Mouse (Mus musculus) ES-Bruce4 (cell line): ENCODE data around the gene Olfr1168. TPM values are rescaled to one million over a fixed set of nuclear protein-coding genes. Genes with fewer than 3 reads are reported as not detected.
"Not testable (repeated sequence)": the region's sequence is repeated elsewhere in the genome, so short reads cannot be mapped to it uniquely, and the experiment has no call there.

Source experiments
- H3K27ac ChIP-seq: 2 replicates; pipeline ENCODE4 v1.5.1; 2012; ENCODE audit warnings: low read length, inconsistent platforms; ENCODE audit not compliant: insufficient read depth
- H3K27me3 ChIP-seq: 2 replicates; pipeline ENCODE4 v1.6.1; 2012; ENCODE audit warnings: mild to moderate bottlenecking, low read length, inconsistent platforms; ENCODE audit not compliant: control insufficient read depth, poor library complexity, insufficient read depth, severe bottlenecking
- H3K36me3 ChIP-seq: 2 replicates; pipeline ENCODE4 v1.6.1; 2012; ENCODE audit warnings: inconsistent platforms, mild to moderate bottlenecking, low read length, moderate library complexity; ENCODE audit not compliant: control insufficient read depth, poor library complexity, insufficient read depth, severe bottlenecking
- H3K4me1 ChIP-seq: one replicate; pipeline ENCODE4 v1.8.1; 2011; ENCODE audit warnings: low read length; ENCODE audit not compliant: control insufficient read depth, insufficient read depth
- H3K4me3 ChIP-seq: 2 replicates; pipeline ENCODE4 v1.5.1; 2011; ENCODE audit warnings: low read depth, mild to moderate bottlenecking, low read length
- H3K9ac ChIP-seq: 2 replicates; pipeline ENCODE4 v1.6.1; 2012; ENCODE audit warnings: low read depth, mild to moderate bottlenecking, inconsistent platforms; ENCODE audit not compliant: poor library complexity, severe bottlenecking
- H3K9me3 ChIP-seq: replicated peaks from 2 replicates; pipeline ENCODE4 v1.6.1; 2012; ENCODE audit warnings: mild to moderate bottlenecking, low read length, inconsistent platforms; ENCODE audit not compliant: control insufficient read depth, poor library complexity, insufficient read depth, severe bottlenecking
- CTCF ChIP-seq: IDR thresholded peaks from one replicate; pipeline ENCODE4 v1.8.1; 2011; ENCODE audit warnings: low read depth, low read length
- EP300 ChIP-seq: IDR thresholded peaks from 2 replicates; pipeline ENCODE4 v1.6.1; 2011; ENCODE audit warnings: low read depth, low read length; ENCODE audit not compliant: insufficient read depth
- POLR2A ChIP-seq: IDR thresholded peaks from one replicate; pipeline ENCODE4 v1.8.1; 2011; ENCODE audit warnings: low read length; ENCODE audit not compliant: insufficient read depth
- polyA plus RNA-seq: library from polyadenylated mRNA; stranded (reverse); fragments of >200 nt; gene quantifications from 2 replicates; pipeline ENCODE4 v1.2.4, GENCODE M21; 2011; ENCODE audit warnings: low read depth; ENCODE audit not compliant: missing spikeins, insufficient read depth, insufficient read length

The Olfr1168 gene
- not detected in 2 replicates for polyA plus RNA-seq

DNA sequence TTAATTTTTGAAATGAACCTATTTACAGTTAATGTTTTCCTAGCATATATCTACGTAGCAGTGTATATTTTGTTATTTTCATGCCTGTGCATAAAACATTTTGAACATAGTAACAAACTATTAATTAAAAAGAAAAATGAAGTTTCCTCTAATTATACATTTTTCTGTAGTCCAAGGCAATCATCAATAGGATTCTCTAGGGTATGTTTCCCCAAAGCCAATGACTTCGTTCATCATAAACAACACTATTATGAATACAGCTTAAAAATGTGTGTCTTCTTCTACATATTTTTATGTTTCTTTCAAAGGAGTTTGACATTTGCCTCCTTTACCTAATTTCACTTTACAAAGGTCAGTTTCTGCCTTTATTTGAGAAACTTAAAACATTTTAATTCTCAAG, at the start of gene Olfr1168:
Olfr1168 (plus strand) TSS at position 301 of the 400 bp plus-strand sequence.
- Histone ChIP-seq H3K27me3 (no peaks in the 10 kb centered on the region), H3K4me1 (no peaks in the 10 kb centered on the region), H3K9me3 (no peaks in the 10 kb centered on the region), H3K36me3 (no peaks in the 10 kb centered on the region), H3K9ac (no peak within 1 kb of the TSS), H3K27ac (no peak within 1 kb of the TSS), H3K4me3 (no peak within 1 kb of the TSS)
- TF ChIP-seq POLR2A (no peak), EP300 (no peak), CTCF (no peak)

DNA sequence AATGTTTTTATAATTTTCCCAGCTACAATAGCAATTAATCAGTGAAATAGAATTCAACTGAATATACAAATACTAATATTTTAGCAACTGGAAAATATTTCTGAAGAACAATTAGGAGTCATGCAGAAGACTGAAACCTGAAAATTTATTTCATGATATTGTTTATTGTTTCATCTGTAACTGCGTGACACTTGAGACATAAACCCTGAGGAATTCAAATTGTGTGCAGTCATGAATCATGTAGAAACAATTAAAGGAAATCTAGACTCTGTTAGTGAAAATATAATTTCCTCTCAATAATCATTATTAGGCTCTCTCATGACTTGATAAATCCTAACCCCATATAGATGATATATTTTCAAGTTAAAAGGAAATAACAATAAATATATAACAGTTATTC, 26.6 kb upstream of the Olfr1168 start, which contains the start of gene Olfr1167:
Olfr1167 (minus strand) TSS at position 101 of the 400 bp plus-strand sequence.
- not testable (repeated sequence) for H3K9me3 ChIP-seq, H3K36me3 ChIP-seq, H3K4me3 ChIP-seq, H3K27me3 ChIP-seq, H3K27ac ChIP-seq, H3K9ac ChIP-seq, H3K4me1 ChIP-seq

DNA sequence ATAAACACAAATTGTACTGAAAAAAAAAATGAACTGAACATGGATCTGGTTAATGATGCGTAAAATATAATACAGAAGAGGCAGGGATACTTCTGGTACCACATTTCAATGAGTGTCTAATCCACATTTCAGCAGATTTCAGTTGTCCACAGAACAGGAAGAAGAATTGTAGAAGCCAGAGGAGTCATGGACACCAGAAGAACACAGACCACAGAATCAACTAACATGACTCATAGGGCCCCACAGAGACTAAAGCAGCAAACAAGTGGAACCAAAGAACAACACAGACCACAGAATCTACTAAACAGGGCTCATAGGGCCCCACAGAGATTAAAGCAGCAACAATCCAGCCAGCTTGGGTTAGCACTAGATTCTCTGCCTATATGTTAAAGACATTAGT, 39.1 kb downstream of the Olfr1168 start:
- Histone ChIP-seq H3K9ac (no peak overlapping the region), H3K9me3 (no peaks in the 10 kb centered on the region), H3K4me3 (no peak overlapping the region), H3K27ac (no peak overlapping the region), H3K36me3 (no peaks in the 10 kb centered on the region), H3K4me1 (no peaks in the 10 kb centered on the region), H3K27me3 (no peaks in the 10 kb centered on the region)
- TF ChIP-seq POLR2A (no peak), EP300 (no peak), CTCF (no peak)

- no peaks in the 10 kb centered on the region for H3K4me1 ChIP-seq
- no peaks in the 10 kb centered on the region for H3K27me3 ChIP-seq
- no peak within 1 kb of the TSS for H3K9ac ChIP-seq
Observed at GRCm38 (mm10) chr2:88228234-88228633, 46.6 kb downstream of the Olfr1168 start, which contains the start of gene Olfr1170. TSS of gene Olfr1170 (minus strand) at chr2:88228334.

More at GRCm38 (mm10) chr2:88228234-88228633, 46.6 kb downstream of the Olfr1168 start, which contains the start of gene Olfr1170:
- Histone ChIP-seq H3K4me3 (no peak within 1 kb of the TSS), H3K36me3 (no peaks in the 10 kb centered on the region), H3K9me3 (no peaks in the 10 kb centered on the region), H3K27ac (no peak within 1 kb of the TSS)
- TF ChIP-seq POLR2A = no peak
- TF ChIP-seq EP300 = no peak
- no peak for TF ChIP-seq CTCF

Other genes with a start within 250 kb of the Olfr1168 start
- not detected in 2 replicates for gene Olfr1155, start 236.7 kb upstream of the Olfr1168 start, polyA plus RNA-seq
- not detected in 2 replicates for gene Olfr1156, start 228.8 kb upstream of the Olfr1168 start, polyA plus RNA-seq
- gene Olfr1157, start 213.6 kb upstream of the Olfr1168 start, polyA plus RNA-seq = not detected in 2 replicates
- not detected in 2 replicates for gene Olfr74, start 207.2 kb upstream of the Olfr1168 start, polyA plus RNA-seq
- gene Olfr1158, start 191.8 kb upstream of the Olfr1168 start, polyA plus RNA-seq = not detected in 2 replicates
- not detected in 2 replicates for gene Olfr1160, start 173.6 kb upstream of the Olfr1168 start, polyA plus RNA-seq
- gene Olfr1161, start 159.1 kb upstream of the Olfr1168 start, polyA plus RNA-seq = not detected in 2 replicates
- not detected in 2 replicates for gene Olfr73, start 144.2 kb upstream of the Olfr1168 start, polyA plus RNA-seq
- gene Olfr1162, start 130.8 kb upstream of the Olfr1168 start, polyA plus RNA-seq = not detected in 2 replicates
- gene Olfr1163, start 110.0 kb upstream of the Olfr1168 start, polyA plus RNA-seq = not detected in 2 replicates
- not detected in 2 replicates for gene Olfr1164, start 87.9 kb upstream of the Olfr1168 start, polyA plus RNA-seq
- gene Olfr1166, start 53.6 kb upstream of the Olfr1168 start, polyA plus RNA-seq = not detected in 2 replicates
- gene Olfr1167, start 26.7 kb upstream of the Olfr1168 start, polyA plus RNA-seq = not detected in 2 replicates
- not detected in 2 replicates for gene Olfr1170, start 46.5 kb downstream of the Olfr1168 start, polyA plus RNA-seq
- gene Olfr1173, start 98.0 kb downstream of the Olfr1168 start, polyA plus RNA-seq = 0.10 and 0.24 TPM in 2 replicates
- not detected in 2 replicates for gene Olfr1174-ps, start 133.3 kb downstream of the Olfr1168 start, polyA plus RNA-seq
- not detected in 2 replicates for gene Olfr1175-ps, start 145.3 kb downstream of the Olfr1168 start, polyA plus RNA-seq
- not detected in 2 replicates for gene Olfr1176, start 154.8 kb downstream of the Olfr1168 start, polyA plus RNA-seq
- not detected in 2 replicates for gene Olfr1177-ps, start 164.6 kb downstream of the Olfr1168 start, polyA plus RNA-seq
- gene Olfr1178, start 205.2 kb downstream of the Olfr1168 start, polyA plus RNA-seq = not detected in 2 replicates
- gene Olfr1179, start 224.6 kb downstream of the Olfr1168 start, polyA plus RNA-seq = not detected in 2 replicates
- gene Olfr1180, start 237.3 kb downstream of the Olfr1168 start, polyA plus RNA-seq = not detected in 2 replicates
- gene Olfr1181, start 244.3 kb downstream of the Olfr1168 start, polyA plus RNA-seq = not detected in 2 replicates